Mouse (Mus musculus) small intestine, adult 2 months (tissue): ENCODE measurements around the gene Tshr.

ENCODE experiments used
- CTCF ChIP-seq: fragments of 200-500 bp; IDR thresholded peaks from 2 replicates; pipeline ENCODE4 v1.5.1; 2012; ENCODE audit warnings: low read depth, mild to moderate bottlenecking, control low read depth, inconsistent platforms, low read length, moderate library complexity, mixed read lengths; ENCODE audit not compliant: insufficient replicate concordance, insufficient read length; ENCODE audit errors: extremely low read depth
- POLR2A ChIP-seq: fragments of 200-500 bp; IDR thresholded peaks from 2 replicates; pipeline ENCODE4 v1.6.1; 2012; ENCODE audit warnings: low read depth, mild to moderate bottlenecking, control low read depth, inconsistent platforms, low read length, moderate library complexity

- no peak for TF ChIP-seq POLR2A
- TF ChIP-seq CTCF = no peak
Measured at GRCm38 (mm10) chr12:91369173-91369572, 15.2 kb upstream of the Tshr start.
